Mouse (Mus musculus) gonadal fat pad, adult 2 months (tissue): ENCODE results near the gene Atf7. TPM values are rescaled to one million over a fixed set of nuclear protein-coding genes. Genes with fewer than 3 reads are reported as not detected.

ENCODE experiments used
- DNase-seq: peaks from one replicate; pipeline ENCODE4 v3.0.0-alpha.2; 2012; ENCODE audit warnings: low read depth
- polyA plus RNA-seq: library from polyadenylated mRNA; depleted of rRNA; stranded (reverse); fragments of >200 nt; gene quantifications from 2 replicates; pipeline ENCODE4 v1.2.3, GENCODE M21; 2012

Atf7 gene
- polyA plus RNA-seq, 1 experiment, result 70.4 TPM

DNA sequence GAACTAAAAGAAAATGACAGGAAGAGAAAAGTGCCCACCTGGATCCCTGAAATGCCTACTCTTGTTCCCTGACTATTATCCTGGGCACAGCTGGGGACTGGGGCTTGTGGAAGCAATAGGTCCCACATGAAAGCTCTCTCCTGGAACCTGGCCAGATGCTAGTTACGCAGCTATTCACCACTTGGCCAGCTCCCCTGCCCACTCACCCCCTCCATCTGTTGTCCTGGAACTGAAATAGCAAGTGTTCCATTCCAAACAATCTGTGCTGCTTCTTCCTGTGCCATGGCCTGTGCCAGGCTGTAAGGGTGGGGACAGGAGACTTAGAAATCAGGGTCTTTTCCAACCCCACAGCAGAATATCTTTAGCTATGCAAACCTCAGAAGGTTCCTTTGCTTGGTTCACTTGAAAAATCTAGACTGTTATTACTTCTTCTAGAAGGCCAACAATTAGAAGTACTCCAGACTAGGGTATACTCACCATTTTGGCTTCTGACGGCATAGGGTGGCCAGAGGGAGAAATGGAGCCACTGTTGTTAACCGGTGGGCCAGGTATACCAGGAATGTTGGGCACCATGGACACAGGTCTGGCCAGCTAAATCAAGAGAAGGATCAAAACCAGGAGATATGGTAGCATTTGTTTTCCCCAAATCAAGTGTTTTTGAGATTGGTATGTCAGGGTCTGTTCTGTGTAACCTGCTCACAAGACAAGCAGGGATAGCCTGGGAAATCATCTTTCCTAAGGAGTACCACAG lies 78.4 kb downstream of the Atf7 start:
- DNase-seq, result no peak

DNA sequence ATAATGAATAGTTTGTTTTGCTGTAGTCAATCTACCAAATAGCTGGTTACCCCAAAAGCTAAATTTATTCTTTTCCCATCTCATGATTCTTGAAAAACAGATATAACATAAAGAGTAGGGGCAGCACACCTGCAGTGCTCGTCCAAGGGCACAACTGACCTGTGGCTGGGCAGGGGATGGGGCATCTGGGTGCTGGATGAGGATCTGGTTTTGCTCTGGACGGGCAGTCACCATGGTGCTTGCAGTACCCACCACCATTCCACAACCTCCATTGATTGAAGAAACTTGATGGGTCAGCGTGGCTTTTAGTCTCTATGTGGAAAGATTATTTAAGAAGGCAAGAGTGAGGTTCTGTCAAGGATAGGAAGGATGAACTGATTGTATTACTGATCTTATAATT lies 79.0 kb downstream of the Atf7 start:
- no peak for DNase-seq

DNA sequence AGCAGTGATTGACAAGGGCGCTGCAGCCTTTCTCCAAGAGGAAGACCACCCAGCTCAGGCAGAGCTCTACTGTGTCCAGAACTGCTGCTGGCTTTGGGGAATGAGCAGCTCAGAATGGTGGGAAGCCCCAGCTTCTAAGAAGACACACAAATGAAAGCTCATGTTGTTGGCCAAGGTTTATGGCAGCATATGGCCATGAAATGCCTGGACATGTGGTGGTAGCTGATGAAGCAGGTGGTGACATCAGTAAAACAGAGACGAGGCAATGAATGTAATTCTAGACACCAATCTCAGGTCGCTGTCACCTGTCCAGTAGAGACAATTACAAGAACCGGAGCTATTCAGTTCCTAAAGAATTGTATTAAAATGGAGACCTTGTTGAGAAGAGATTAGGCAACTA lies 80.5 kb downstream of the Atf7 start:
- DNase-seq, result no peak

DNA sequence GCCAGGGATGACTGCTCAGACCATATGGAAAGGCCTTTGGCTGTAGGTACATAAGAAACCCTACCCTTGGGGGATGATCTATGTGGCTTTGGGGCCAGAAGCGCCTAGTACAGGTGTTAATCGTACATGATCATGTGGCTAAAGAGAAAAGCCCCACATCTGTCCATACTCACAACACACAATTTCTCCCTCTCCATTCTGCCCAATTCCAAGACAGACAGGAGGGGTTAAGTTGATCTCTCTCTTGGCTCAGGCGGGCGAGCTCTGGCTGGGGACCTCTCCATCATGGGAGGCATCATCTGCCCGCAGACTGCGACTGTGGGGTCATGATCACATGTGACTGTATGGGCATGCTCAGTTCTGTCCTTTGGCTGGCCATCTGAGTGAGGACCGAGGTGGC lies 91.3 kb downstream of the Atf7 start:
- DNase-seq, result no peak

DNA sequence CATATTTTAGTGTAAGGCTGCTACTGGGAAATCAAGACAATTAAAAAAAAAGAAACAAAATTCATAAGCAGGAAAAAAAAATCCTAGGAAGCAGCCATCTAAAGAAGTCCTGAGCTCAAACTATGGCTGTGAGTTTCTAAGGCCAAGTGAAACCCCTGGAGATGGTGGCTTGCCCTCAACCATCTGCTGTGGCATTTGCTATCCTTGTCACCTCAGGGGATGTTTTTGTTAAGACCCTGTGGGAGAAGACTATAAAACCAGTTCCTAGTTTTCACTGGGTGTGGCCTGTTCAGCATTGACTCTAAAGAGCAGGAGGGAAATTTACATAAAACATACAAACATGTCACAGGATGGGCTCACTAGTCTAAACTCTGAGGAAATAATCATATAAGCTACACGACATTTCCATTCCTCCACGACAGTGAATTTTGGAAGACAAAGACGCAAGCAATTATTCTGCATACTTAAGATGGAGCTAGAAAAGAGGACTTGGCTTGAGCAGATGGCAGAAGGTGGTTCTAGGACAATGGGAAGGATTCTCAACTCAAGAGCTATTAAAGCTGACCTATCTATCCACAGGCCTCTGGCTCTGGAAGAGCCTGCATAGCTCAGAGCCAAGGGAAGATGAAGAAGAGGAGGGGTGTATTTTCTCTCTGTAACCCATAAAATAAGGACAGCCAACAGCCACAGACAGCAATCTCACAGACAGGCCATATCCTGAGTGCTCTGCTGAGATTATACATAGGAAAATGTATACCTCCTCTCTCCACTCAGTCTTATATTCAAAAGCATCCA lies 93.0 kb downstream of the Atf7 start:
- DNase-seq, result no peak

DNA sequence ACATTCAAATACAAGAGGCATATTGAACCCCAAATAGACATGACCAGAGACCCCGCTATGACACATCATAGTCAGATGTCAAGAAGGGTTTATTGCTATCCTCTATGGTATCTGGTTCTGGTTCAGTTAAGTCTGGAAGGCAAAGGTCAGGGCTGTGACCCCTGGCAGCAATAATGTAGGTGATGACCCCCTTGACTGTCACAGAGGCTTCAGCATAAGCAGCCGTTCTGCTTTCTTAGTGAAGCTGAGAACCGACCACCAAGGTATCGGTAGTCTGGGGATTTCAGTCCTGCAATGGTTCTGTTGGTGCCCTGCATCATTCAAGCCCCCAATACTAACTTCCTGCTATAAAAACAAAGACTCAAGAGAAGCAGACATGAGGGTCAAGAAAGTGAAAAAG lies 93.7 kb downstream of the Atf7 start:
- DNase-seq, result no peak

DNA sequence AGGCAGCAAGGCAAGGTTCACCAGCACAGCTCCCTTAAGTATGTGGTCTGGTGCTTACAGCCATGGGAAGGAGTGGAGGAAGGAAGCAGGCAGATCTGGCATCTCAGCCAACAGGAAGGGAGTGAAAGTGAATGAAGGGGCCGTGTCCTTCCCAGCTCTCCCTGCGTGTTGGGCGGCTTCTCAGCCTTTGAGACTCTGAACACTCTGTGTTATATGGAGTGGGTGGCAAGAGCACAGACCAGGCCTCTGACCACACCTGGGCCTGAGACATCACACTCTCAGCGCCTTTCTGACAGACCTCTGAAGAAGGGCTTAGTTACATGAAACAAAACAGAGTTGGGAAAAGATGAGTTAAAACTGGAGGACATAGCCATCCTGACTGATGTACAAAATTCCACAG lies 94.7 kb downstream of the Atf7 start:
- no peak for DNase-seq

DNA sequence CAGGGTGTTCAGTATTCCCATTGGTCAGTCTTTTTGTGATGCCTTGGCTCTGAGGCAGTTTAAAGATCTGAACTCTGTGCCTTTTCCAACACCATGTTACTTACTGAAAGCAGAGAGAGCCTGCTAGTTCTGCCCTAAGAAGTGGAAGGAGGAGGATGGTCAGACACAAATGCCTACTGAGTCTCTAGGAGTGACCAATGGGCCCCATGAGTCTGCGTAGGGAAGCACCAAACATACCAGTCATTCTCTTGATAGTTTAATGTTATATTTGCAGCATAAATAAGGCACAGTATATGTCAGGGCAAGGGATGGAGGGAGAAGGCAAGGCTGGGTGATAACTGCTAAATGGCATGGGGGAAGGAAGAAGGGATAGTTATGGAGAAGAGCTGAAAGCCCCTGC lies 96.9 kb downstream of the Atf7 start:
- no peak for DNase-seq

DNA sequence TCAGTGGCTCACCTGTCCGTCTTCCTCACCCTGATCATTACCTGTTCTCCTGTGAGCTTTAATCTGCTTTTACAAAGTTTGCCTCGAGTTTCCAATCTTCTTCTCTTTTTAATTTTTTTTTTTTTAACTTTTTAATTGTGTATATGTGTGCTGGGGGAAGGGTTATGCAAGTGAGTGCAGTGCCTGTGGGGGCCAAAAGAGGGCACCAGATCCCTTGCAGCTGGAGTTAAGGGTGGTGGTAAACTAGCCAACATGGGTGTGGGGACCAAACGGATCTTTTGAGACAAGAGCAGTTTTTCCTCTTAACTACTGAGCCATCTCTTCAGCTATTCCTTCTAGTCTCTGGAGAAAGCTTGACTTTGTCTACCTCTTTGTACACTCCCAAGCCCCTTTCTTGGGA lies 97.3 kb downstream of the Atf7 start:
- no peak for DNase-seq

DNA sequence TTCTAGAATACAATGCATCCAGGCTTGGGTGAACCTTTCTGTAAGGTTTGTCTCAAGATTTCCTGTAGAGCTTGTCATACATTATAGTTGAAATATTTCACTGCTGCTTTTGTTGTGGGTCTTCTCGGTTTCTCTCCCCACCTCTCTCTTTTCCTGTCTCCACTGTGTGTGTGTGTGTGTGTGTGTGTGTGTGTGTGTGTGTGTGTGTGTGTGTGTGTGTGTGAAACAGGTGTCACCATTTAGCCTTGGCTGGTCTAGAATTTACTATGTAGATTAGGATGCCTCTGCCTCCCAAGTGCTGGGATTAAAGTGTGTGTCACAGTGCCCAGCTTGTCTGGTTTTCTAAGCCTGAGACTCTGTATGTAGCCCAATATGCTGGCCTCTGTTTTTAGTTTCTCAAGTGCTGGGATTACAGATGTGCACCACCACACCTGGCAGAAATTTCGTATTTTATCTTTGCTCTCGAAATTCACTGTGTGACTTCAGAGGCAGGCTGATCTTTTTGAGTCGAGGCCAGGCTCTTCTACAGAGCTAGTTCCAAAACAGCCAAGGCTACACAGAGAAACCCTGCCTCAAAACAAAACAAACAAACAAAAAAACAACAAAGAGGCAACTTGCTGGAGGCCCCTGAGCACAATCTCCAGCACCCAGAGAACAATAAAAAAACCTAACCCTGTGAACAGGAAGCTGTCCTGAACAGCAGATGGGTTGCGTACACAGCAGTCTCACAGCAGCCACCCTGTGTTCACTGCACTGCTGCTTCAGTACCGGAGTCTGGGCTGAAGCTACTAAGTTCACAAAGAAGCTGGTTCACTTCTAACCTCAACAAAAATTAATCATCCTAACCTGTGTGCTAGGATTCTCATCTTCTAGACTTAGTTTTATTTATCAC lies 98.9 kb downstream of the Atf7 start:
- no peak for DNase-seq

DNA sequence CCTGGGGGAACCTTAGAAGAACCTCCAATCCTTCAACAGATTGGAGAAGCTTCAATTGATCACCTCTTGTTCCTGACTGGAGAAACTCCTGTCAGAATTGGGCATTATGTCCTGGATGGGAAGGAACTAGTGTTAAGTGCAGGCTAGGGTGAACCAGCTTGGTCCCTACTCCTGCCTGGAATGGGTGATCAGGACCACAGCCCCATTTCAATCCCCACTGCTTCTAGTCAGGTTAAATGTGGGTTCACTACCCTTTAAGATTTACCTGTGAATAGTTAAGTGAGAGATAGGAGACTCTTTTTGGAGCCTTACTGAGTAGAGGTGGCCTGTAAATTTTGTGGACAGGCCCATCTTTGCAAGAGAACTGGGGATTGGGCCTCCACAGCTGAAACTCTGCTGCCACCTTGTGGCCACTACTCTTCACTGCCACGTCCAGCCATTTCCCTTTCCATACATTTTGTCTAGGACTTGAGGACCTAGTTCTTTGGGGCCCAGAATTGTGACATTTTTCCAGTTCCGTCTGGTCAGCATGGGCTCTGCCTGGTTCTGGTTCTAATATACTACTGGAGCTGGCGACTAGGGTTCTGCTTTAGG lies 100.3 kb downstream of the Atf7 start, which contains the start of gene Npff:
Gene Npff, minus strand, starts transcription at position 51 of the 594 bp plus-strand sequence.
- DNase-seq, result no peak

DNA sequence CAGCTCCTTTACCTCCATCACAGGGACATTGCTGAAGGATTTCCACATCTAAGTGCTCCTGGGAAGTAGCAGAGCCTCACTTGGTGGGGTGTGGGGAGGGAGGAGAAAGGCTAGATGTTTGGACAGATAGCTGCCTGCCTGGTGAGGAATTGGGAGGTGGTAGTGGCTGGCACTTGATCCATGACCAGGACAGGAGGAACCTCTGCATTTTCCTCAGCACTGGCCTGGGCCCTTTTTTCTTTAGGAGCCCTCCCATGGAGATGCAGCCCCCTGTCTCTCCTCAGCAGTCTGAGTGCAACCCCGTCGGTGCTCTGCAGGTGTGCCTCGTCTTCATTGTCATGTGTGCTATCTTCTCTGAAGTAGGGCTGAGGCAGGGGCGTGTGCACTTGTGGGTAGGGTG lies 103.8 kb downstream of the Atf7 start:
- DNase-seq, result no peak

DNA sequence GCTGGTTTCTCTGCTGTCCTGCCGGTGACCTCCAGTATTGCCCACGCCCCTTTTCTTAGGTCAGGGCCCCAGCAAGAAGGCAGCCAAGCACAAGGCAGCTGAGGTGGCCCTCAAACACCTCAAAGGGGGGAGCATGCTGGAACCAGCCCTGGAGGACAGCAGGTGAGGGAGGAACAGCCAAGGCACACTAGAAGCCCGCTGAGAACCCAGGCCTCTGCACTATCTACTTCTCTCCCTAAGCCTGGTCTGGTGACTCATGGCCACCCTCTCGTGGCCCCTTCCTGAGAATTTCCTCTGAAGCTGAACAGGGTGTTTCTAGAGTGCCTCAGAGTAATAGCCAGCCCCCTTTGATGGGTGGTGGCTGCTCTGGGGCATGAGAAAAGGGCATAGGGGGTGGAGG lies 104.8 kb downstream of the Atf7 start:
- DNase-seq, result no peak

DNA sequence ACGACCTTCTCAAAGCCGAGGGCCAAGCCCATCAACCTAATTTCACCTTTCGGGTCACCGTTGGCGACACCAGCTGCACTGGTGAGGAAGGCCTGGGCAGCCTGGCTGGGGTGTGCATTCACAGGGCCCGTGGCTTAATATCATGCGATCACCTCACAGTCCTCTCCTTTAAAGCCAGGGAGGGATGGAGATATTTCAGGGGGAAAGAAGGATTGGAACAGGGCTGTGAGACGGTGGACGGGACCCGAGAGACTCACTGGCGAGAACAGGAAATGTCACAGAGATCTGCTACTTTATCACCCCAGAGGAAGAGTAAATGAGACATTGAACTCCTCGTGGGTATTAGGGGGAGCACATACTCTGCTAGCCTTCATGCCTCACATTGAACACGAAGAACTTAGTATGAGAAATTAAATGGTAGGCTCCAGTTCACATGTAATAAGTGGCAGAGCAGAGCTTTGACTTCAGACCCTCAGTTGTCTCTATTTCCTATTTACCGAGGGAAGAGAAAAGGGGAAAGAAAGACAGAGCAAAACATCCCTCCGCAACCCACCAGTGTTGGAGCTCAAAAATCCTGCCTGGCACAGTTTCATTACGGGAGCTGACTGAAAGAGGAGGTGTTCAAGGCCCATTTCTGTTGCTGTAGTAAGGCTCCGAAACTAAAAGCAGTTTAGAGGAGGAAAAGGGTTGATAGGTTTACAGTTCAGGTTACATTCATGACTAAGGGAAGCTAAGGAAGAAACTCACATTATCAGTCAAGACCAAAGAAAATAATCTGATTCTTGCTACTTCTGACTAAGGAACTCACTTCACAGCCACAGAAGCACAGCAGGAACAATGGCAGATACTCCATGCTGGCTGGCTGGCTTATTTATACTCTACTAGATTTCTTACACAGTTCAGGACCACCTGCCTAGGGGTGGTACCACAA lies 105.8 kb downstream of the Atf7 start:
- no peak for DNase-seq

DNA sequence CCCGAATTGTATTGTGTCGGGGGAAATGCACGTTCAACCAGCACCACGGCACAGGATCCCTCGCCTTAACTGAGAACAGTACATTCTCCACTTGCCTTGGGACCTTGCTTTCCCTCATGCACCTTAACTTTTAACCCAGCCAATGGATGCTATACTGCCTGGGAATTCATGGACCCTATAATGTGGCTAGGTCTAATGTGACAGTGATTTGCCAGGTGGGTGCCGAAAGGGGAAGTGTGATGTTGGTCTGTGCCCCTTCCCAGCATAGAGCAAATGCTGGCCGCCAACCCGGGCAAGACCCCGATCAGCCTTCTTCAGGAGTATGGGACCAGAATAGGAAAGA lies 106.4 kb downstream of the Atf7 start:
- no peak for DNase-seq

DNA sequence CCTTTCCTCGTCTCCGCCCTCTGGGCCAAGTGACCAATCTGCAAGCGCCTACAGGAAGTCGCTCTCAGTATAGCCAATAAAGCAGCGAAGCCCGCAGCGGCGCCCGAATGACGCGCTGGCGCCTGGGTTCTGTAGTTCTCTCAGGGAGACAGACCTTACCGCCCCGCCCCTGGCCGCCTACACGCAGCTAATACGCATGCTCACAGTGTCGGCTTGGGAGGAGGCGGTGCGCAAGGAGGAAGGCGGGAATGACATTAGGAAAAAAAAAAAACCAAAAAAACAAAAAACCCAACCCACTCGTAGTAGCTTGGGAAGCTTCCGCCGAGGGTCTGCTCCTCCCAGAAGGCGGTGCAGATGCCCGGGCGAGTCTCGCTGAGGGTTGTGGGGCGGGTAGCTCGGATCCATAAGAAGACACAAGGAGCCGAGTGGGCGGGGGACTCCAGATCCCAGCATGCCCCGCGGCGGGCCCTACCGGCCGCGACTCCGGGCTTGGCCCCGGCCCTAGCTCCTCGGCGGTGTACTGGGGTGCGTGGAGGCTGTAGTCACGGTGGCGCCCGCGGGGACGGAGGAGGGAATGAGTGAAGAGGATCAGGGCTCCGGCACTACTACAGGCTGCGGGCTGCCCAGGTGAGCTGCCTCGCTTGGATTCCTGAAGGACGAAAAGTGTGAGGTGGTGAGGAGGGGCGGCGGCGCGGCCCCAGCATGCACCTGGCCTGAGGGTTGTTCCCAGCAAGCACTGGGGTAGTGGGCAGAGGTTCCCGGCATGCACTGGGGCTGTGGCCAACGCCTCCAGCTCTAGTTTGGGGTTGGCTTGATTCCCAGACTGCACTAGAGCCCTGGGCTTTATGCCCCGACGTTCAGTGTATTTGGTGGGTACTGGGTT lies 107.0 kb downstream of the Atf7 start, which contains the start of gene Tarbp2:
Gene Tarbp2, plus strand, starts transcription at position 217 of the 883 bp plus-strand sequence.
- peak; percentile 99 for DNase-seq

DNA sequence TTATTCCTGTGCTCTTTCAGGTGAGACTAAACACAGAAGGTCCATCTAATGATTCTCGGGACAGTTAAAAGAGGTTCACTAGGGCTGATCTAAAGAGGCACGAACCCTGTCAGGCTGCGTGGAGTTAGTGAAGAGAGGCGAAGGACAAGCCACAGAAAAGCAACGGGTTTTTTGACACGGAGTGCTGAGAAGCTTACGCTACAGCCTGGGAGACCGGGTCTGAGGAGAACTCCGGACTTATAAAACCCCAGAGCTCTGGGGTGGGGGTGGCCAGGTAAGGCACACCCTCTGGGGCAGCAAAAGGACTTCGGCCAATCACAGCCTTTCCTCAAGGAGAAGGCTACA lies 107.7 kb downstream of the Atf7 start:
- no peak for DNase-seq

DNA sequence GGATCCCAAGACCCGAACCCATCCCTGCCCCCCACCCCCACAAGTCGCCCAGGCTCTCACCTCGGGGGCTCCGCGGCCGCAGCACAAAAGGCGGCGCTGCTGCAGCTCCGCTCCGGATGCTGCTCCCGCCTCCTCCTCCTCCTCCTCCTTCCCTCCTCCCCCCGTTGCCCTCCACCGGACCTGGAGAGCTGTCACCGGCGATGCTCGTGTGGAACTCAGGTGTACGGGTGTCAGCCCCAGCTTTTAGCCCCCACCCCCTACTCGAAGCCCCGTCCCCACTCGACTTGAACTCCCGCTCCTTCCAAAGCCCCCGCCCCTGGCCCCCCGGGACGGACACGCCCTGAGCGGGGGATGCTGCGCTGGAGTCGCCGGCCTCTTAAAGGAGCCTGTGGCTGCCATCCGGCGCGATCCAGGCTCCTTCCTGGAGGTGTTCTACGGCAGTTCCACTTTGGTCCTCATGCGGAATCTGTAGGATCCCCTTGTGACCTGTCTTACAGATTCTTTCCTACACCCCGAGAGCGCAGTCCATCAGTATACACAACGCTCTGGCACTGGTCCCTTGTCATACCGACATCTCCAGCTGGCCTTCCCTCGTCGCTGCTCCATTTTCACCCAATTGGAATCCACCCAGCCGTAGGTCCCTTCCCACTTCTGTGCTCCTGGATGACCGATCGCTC lies 108.4 kb downstream of the Atf7 start, which contains the start of gene Map3k12:
Gene Map3k12, minus strand, starts transcription at position 337 of the 677 bp plus-strand sequence.
- peak; percentile 24 for DNase-seq

DNA sequence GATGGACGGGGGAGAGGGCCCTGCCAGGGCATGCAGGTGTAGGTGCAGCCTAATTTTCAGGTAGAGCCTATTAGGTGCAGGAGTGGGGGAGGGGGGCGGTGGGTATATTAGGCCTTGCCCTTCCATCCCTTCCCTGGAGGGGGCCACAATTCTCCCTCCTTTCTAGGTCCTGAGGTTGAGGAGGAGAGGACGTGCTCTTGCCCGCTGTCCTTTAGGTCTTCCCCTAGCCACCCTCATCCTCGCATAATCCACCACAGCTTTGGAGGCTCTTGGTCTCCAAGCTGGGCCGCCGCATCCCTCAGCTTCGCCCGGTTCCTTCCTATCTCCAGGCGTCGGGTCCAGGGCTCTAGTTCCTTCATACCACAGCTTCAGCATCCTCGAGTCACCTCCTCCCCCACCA lies 109.0 kb downstream of the Atf7 start:
- no peak for DNase-seq
